Mouse (Mus musculus): Measurements from ENCODE around the gene Zfp975.
"Not testable (repeated sequence)": the region's sequence is repeated elsewhere in the genome, so short reads cannot be mapped to it uniquely, and the experiment has no call there.

Gene Zfp975
- long read RNA-seq, experiment 1, partial matches to known transcripts, result 0 of 4 reads
- long read RNA-seq, experiment 1, other reads (novel, unspliced or antisense), result 0 of 4 reads
- long read RNA-seq, experiment 2, partial matches to known transcripts, result 0 of 6 reads
- long read RNA-seq, experiment 2, other reads (novel, unspliced or antisense), result 3 of 6 reads

DNA sequence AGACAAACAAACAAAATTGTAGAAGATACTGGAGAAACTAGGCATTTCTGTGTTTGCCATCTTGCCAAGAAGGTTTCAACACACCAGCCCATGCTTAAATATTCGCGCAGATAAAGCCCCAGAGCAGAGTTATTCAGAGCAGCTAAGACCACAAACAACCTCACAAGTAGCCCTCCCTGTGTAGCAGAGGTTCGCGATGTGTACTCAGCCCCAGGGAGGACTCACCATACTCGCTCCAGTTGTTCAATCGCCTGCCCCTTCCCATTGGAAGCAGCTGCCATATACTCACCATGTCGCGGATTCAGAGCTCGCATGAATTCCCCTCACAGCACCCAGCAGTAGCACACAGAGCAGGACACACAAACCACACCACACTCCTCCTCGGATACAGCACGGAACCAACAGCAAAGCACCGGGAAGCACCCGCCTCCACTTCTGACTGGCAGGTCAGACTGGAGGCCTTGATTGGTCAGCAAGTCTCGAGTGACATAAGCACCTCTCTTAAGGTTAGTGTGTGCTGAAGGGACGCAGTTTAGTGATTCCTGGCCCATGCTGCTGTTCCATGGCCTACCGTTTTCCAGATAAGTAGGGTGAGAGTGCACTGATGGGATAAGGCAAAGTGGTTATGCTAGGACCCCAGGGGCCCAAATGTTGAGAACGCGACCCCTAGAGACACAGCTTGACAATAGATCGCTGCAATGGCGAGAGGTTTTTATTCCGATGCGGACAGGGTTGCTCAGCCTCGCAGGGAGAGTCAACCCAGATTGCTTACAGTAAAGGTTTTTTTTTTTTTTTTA is at the start of gene Zfp975:
Gene Zfp975, minus strand, starts transcription at position 381 of the 797 bp plus-strand sequence.
- intact Hi-C loops (cut with DNase I), result not testable (repeated sequence)

DNA sequence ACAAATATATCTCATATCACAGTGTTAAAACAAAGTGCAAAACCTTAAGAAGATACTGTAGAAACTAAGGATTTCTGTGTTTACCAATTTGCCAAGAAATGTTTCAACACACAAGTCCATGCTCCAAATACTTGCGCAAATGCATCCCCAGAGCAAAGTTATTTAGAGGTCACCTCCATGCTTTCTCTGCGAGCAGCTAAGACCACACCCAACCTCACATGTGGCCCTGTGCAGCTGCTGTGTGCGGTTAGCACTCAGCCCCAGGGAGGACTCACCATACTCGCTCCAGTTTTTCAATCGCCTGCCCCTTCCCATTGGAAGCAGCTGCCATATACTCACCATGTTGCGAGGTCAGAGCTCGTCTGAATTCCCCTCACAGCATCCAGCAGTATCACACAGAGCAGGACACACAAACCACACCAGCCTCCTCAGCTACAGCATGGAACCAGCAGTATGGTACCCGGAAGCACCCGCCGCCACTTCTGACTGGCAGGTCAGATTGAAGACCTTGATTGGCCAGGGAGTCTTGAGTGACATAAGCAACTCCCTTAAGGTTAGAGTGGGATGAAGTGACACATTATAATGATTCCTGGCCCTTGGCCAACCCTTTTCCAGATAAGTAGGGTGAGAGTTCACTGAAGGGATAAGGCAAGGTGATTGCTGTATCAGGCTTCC is 46.1 kb upstream of the Zfp975 start:
- intact Hi-C loops (cut with DNase I), result loop anchor here (10.0 kb wide), 1 partner anchor 126 kb away; the partner anchor contains the start of gene Gm2381

DNA sequence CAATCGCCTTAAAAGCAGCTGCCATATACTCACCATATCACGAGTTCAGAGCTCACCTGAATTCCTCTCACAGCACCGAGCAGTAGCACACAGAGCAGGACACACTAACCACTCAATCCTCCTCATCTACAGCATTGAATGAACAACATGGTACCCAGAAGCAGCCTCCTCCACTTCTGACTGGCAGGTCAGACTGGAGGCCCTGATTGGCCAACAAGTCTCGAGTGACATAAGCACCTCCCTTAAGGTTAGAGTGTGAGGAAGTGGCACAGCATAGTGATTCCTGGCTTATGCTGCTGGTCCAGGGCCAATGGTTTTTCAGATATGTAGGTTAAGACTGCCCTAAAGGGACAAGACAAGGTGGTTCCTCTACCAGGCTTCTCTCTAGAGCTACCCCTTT is 34.4 kb upstream of the Zfp975 start, which contains the start of gene Gm17067:
Gene Gm17067, minus strand, starts transcription at position 101 of the 400 bp plus-strand sequence.
- intact Hi-C loops (cut with DNase I), result not testable (repeated sequence)

DNA sequence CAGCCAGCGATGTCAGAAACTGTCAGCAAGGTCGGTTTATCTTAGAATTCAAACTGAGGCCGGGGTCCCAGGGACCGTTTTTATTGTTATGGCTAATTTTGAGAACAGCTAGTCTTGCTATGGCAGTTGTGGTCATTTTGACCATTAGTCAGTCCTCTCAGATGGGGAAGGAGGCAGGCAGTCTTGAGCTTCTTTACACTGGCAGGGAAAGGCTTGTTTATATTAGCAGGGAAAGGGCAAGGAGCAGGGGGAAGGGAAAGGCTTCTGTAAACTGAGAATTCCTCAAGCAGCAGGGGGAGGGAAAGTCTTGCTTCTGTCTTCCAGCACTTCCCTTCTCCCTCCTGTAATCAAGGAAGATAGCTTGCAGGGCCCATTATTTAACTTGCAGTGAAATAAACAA is 709 bp upstream of the Zfp975 start:
- intact Hi-C loops (cut with DNase I), result not testable (repeated sequence)

DNA sequence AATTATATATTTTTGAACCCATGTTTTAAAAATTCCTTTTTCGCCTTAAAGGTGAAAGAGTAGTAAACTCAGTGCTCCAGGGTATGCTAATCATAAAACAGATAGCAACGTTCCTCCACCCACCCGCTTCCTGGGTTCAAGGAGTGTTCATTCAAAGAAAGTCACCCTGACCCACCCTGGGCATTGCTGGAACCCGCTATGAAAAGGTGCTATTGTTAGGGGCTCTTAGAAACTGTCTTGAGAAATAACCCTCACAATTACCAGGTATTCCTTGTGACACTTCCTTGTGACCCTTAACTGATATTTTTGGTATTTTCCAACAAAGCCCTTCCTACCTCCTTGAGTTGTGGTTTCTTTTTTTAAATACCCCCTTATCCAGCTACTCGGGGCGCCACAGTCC is 12.5 kb downstream of the Zfp975 start:
- intact Hi-C loops (cut with DNase I), result not testable (repeated sequence)

DNA sequence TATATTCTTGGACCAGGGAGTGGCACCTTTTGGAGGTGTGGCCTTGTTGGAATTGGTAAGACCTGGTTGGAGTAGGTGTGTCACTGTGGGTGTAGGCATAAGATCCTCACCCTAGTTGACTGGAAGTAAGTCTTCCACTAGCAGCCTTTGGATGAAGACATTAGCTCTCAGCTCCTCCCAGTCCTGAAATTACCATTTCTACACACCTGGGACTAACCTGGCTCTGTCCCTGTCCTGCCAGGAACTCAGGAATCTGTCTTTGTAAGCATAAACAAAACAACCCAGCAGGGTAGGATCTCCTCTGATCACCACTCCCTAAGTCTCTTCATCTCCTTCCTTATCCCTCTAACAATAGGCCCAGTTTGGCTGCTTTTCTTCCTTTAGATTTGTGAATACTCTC is 12.9 kb downstream of the Zfp975 start:
- intact Hi-C loops (cut with DNase I), result not testable (repeated sequence)

DNA sequence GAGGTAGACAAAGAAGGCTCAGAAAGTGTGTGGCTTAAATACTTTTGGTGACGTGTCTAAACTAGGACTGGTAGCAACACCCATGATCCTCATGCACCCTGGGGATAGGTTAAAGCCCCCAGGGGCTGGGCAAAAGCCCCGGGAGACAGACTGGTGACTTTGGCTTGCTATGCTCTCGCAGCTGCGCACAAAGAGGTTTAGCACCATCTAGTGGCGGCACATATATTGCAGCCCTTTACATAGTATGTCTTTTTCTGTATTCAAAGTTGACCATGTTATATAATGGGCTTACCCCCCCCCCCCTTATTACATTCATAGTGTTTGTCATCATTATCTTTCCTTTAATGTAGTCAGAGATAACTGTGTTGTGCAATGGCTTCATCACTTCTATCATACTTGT is 32.4 kb downstream of the Zfp975 start:
- intact Hi-C loops (cut with DNase I), result not testable (repeated sequence)

DNA sequence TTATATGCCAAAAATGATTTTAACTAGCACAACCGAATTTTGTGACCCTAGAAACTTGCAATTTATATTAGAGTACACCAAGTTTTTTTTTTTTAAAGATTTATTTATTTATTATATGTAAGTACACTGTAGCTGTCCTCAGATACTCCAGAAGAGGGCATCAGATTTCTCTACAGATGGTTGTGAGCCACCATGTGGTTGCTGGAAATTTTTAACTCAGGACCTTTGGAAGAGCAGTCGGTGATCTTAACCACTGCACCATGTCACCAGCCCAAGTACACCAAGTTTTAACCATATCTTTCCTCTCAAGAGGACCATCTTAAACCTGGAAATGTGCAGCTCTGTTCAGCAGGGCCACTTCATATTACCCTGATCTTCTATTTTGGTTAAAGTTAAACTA is 37.3 kb downstream of the Zfp975 start:
- intact Hi-C loops (cut with DNase I), result not testable (repeated sequence)

DNA sequence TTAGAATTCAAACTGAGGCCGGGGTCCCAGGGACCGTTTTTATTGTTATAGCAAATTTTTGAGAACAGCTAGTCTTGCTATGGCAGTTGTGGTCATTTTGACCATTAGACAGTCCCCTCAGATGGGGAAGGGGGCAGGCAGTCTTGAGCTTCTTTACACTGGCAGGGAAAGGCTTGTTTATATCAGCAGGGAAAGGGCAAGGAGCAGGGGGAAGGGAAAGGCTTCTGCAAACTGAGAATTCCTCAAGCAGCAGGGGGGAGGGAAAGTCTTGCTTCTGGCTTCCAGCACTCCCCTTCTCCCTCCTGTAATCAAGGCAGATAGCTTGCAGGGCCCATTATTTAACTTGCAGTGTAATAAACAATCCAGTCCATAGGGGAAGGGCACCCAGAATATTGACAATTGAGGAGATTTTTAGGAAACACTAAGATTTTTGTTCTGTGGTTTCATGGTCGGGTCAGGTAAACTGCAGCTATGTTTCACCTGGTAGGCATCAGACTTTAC is 49.4 kb downstream of the Zfp975 start:
- intact Hi-C loops (cut with DNase I), result loop anchor here (10.0 kb wide), 1 partner anchor 462 kb away; no protein-coding TSS in a partner anchor

DNA sequence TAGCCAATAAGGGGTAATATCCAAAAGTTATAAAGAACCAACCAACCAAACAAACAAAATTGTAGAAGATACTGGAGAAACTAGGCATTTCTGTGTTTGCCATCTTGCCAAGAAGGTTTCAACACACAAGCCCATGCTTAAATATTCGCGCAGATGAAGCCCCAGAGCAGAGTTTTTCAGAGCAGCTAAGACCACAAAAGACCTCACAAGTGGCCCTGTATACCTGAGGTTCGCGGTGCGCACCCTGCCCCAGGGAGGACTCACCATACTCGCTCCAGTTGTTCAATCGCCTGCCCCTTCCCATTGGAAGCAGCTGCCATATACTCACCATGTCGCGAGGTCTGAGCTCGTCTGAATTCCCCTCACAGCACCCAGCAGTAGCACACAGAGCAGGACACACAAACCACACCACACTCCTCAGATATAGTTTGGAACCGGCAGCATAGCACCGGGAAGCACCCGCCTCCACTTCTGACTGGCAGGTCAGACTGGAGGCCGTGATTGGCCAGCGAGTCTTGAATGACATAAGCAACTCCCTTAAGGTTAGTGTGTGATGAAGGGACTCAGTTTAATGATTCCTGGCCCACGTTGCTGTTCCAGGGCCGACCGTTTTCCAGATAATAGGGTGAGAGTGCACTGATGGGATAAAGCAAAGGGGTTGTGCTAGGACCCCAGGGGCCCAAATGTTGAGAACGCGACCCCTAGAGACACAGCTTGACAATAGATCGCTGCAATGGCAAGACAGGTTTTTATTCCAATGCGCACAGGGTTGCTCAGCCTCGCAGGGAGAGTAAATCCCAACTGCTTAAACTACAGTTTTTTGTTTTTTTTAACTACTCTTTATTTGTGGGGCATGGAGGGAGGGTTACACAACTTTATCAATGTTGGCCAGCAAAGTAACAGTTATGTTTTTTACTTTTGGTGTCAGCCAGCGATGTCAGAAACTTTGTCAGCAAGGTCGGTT is 50.1 kb downstream of the Zfp975 start, which contains the start of gene Zfp976:
Gene Zfp976, minus strand, starts transcription at position 437 of the 964 bp plus-strand sequence.
- intact Hi-C loops (cut with DNase I), result loop anchor here (10.0 kb wide), 1 partner anchor 462 kb away; no protein-coding TSS in a partner anchor

DNA sequence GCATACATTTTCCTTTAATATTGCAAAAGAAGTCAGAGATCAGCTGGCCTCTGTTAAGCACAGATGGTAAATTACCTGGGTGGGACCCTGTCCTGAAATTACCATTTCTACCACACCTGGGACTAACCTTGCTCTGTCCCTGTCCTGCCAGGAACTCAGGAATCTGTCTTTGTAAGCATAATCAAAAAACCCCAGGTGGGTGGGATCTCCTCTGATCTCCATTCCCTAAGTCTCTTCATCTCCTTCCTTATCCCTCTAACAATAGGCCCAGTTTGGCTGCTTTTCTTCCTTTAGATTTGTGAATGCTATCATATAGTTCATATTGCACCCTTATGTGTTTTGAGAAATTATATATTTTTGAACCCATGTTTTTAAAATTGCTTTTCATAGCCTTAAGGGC is 61.5 kb downstream of the Zfp975 start:
- intact Hi-C loops (cut with DNase I), result not testable (repeated sequence)

All from adrenal gland (tissue).